Mouse (Mus musculus) yolk sac, embryonic 10.5 days (tissue): Measurements from ENCODE around the gene Mars.
A peak's percentile ranks its signal among the peaks of the same experiment; 100 is the strongest.
"Not testable (repeated sequence)": the region's sequence is repeated elsewhere in the genome, so short reads cannot be mapped to it uniquely, and the experiment has no call there.

Experiments
- DNase-seq: peaks from one replicate; pipeline ENCODE4 v3.0.0-alpha.2; 2017; ENCODE audit warnings: low spot score

The Mars gene

GRCm38 (mm10) chr10:127337536-127338099, 26.0 kb upstream of the Mars start:
- no peak for DNase-seq

GRCm38 (mm10) chr10:127336952-127337351, 25.4 kb upstream of the Mars start:
- no peak for DNase-seq

GRCm38 (mm10) chr10:127335271-127335670, 23.7 kb upstream of the Mars start:
- DNase-seq = no peak

- no peak for DNase-seq
These were observed 21.6 kb upstream of the Mars start for GRCm38 (mm10) chr10:127333152-127333551.

- no peak for DNase-seq
These were observed 20.8 kb upstream of the Mars start for GRCm38 (mm10) chr10:127332211-127332874.

GRCm38 (mm10) chr10:127330212-127330611, 18.6 kb upstream of the Mars start:
- no peak for DNase-seq

- no peak for DNase-seq
These were observed 16.0 kb upstream of the Mars start for GRCm38 (mm10) chr10:127327461-127328145.

GRCm38 (mm10) chr10:127326828-127327227, 15.2 kb upstream of the Mars start:
- DNase-seq = no peak

GRCm38 (mm10) chr10:127326017-127326801, 14.6 kb upstream of the Mars start:
- DNase-seq = peak; percentile 47

GRCm38 (mm10) chr10:127325454-127326016, 13.9 kb upstream of the Mars start:
- no peak for DNase-seq

GRCm38 (mm10) chr10:127324495-127324894, 12.9 kb upstream of the Mars start:
- DNase-seq = peak; percentile 37

- no peak for DNase-seq
These were observed 11.7 kb upstream of the Mars start for GRCm38 (mm10) chr10:127323131-127323855.

GRCm38 (mm10) chr10:127322669-127323068, 11.1 kb upstream of the Mars start:
- DNase-seq = no peak

- no peak for DNase-seq
These were observed 10.6 kb upstream of the Mars start for GRCm38 (mm10) chr10:127322178-127322577.

GRCm38 (mm10) chr10:127321621-127322020, 10.0 kb upstream of the Mars start, which contains the start of gene Arhgap9:
TSS of gene Arhgap9 (plus strand) at chr10:127321964.
- DNase-seq = no peak

- DNase-seq = no peak
These were observed 8.4 kb upstream of the Mars start for GRCm38 (mm10) chr10:127319969-127320368.

- no peak for DNase-seq
These were observed 6.4 kb upstream of the Mars start for GRCm38 (mm10) chr10:127318009-127318408.

- no peak for DNase-seq
These were observed 5.7 kb upstream of the Mars start for GRCm38 (mm10) chr10:127317277-127317676.

- not testable (repeated sequence) for DNase-seq
These were observed 3.4 kb upstream of the Mars start for GRCm38 (mm10) chr10:127314950-127315349.

GRCm38 (mm10) chr10:127313516-127313915, 1.9 kb upstream of the Mars start:
- not testable (repeated sequence) for DNase-seq

GRCm38 (mm10) chr10:127312858-127313257, 1.3 kb upstream of the Mars start:
- DNase-seq = no peak

GRCm38 (mm10) chr10:127312356-127312676, 730 bp upstream of the Mars start:
- DNase-seq = peak; percentile 87
